Mouse (Mus musculus) small intestine, adult 2 months (tissue): ENCODE results near the gene 1700012B09Rik. TPM values are rescaled to one million over a fixed set of nuclear protein-coding genes. Genes with fewer than 3 reads are reported as not detected.

ENCODE experiments used
- H3K27ac ChIP-seq: fragments of 200-500 bp; 2 replicates; pipeline ENCODE4 v1.5.1; 2012; ENCODE audit warnings: low read depth, low read length, control low read depth, inconsistent platforms; ENCODE audit not compliant: insufficient read depth
- H3K27me3 ChIP-seq: fragments of 200-500 bp; 2 replicates; pipeline ENCODE4 v1.6.1; 2012; ENCODE audit warnings: mild to moderate bottlenecking, moderate library complexity, low read length, inconsistent platforms; ENCODE audit not compliant: control insufficient read depth, insufficient read depth
- H3K36me3 ChIP-seq: fragments of 200-500 bp; 2 replicates; pipeline ENCODE4 v1.6.1; 2012; ENCODE audit warnings: mild to moderate bottlenecking, low read length, control low read depth, inconsistent platforms; ENCODE audit not compliant: control insufficient read depth, insufficient read depth
- H3K4me1 ChIP-seq: fragments of 200-500 bp; 2 replicates; pipeline ENCODE4 v1.6.1; 2012; ENCODE audit warnings: low read length, inconsistent platforms, mixed read lengths; ENCODE audit not compliant: control insufficient read depth, insufficient read depth, insufficient read length
- H3K4me3 ChIP-seq: fragments of 200-500 bp; 2 replicates; pipeline ENCODE4 v1.5.1; 2012; ENCODE audit warnings: low read depth, mild to moderate bottlenecking, control low read depth, inconsistent platforms, low read length, moderate library complexity
- CTCF ChIP-seq: fragments of 200-500 bp; IDR thresholded peaks from 2 replicates; pipeline ENCODE4 v1.5.1; 2012; ENCODE audit warnings: low read depth, mild to moderate bottlenecking, control low read depth, inconsistent platforms, low read length, moderate library complexity, mixed read lengths; ENCODE audit not compliant: insufficient replicate concordance, insufficient read length; ENCODE audit errors: extremely low read depth
- POLR2A ChIP-seq: fragments of 200-500 bp; IDR thresholded peaks from 2 replicates; pipeline ENCODE4 v1.6.1; 2012; ENCODE audit warnings: low read depth, mild to moderate bottlenecking, control low read depth, inconsistent platforms, low read length, moderate library complexity
- WGBS: fragments of 180-500 bp; shearing (Covaris S2); methylation state at CpG from one replicate; pipeline ENCODE4 v1.1.7; 2018; 5-methylcytosine and 5-hydroxymethylcytosine counted together
- polyA plus RNA-seq: library from polyadenylated mRNA; depleted of rRNA; stranded (reverse); fragments of >200 nt; gene quantifications from 2 replicates; pipeline ENCODE4 v1.2.3, GENCODE M21; 2012

The 1700012B09Rik gene
- polyA plus RNA-seq, 1 experiment, result not detected

- Histone ChIP-seq H3K27me3 (no peaks in the 10 kb centered on the region), H3K4me1 (peaks cover 25% of the 10 kb centered on the region), H3K27ac (peak within 1 kb of the TSS; percentile 82), H3K36me3 (no peaks in the 10 kb centered on the region), H3K4me3 (peak within 1 kb of the TSS; percentile 73)
- TF ChIP-seq CTCF (peak; percentile 16; the same call in 1 of the 2 replicates), POLR2A (peak; percentile 31; the same call in 1 of the 2 replicates)
- 0% methylated on average over 28 of the region's 28 CpGs for WGBS
Observed at GRCm38 (mm10) chr9:14752001-14752522, 18.8 kb downstream of the 1700012B09Rik start, which contains the start of gene Fut4. TSS of gene Fut4 (minus strand) at chr9:14752393.

DNA sequence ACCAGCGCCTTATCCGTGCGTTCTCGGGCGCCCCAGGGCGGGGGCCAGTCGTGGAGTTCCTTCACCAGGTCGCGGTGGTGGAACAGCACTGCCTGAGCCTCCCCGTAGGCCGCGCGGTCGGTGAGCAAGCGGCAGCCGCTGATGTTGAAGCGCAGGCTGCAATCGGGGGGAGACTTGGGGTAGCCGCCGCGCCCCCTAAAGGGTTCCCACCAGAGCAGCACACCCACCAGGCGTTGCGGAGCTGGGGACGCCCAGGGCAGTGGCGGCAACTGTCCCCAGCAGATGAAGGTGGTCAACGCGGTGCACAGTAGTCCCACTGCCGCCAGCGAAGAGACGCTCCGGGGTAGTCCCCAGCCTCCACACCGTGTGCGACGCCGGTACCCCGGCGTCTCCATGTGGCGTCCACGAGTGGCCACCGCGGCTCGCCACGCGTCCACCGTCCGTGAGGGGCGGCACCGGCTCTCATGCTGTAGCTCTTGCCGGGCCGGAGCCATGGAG is 19.3 kb downstream of the 1700012B09Rik start:
- Histone ChIP-seq H3K36me3 (no peaks in the 10 kb centered on the region), H3K4me3 (peak overlapping the region; percentile 73), H3K27me3 (no peaks in the 10 kb centered on the region), H3K27ac (peak overlapping the region; percentile 26), H3K4me1 (peaks cover 29% of the 10 kb centered on the region)
- no peak for TF ChIP-seq CTCF
- no peak; the same call in 1 of the 2 replicates for TF ChIP-seq POLR2A
- under 1% methylated on average over 50 of the region's 50 CpGs for WGBS

DNA sequence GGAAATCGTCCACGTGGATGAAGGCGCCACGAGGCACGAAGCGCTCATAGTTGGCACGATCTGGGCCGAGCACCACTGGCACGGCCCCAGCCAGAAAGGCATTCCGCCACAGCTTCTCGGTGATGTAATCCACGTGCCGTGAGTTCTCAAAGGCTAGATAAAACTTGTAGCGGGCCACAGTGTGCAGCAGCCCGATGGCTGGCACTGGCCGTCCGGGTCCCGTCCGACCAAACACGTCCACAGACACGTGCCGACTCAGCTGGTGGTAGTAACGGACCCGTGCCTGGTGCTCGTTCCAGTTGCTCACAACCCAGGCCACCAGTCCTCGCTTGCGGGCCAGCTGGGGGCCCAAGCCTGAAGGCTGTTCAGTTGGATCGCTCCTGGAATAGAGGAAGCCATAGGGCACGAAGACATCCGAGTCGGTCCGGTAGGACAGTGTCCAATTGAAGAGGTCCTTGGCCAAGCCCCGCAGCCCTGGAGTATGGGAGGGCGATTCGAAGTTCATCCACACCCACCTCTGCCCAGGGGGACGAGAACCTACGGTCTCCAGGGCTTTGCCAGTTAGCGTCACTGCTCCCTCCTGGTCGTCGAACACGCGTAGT is 19.8 kb downstream of the 1700012B09Rik start:
- H3K27me3 ChIP-seq, result no peaks in the 10 kb centered on the region
- H3K36me3 ChIP-seq, result no peaks in the 10 kb centered on the region
- TF ChIP-seq CTCF, result no peak
- H3K27ac ChIP-seq, result peak overlapping the region; percentile 26
- H3K4me1 ChIP-seq, result peaks cover 33% of the 10 kb centered on the region
- 69% methylated on average over 42 of the region's 42 CpGs for WGBS
- peak overlapping the region; percentile 73 for H3K4me3 ChIP-seq

DNA sequence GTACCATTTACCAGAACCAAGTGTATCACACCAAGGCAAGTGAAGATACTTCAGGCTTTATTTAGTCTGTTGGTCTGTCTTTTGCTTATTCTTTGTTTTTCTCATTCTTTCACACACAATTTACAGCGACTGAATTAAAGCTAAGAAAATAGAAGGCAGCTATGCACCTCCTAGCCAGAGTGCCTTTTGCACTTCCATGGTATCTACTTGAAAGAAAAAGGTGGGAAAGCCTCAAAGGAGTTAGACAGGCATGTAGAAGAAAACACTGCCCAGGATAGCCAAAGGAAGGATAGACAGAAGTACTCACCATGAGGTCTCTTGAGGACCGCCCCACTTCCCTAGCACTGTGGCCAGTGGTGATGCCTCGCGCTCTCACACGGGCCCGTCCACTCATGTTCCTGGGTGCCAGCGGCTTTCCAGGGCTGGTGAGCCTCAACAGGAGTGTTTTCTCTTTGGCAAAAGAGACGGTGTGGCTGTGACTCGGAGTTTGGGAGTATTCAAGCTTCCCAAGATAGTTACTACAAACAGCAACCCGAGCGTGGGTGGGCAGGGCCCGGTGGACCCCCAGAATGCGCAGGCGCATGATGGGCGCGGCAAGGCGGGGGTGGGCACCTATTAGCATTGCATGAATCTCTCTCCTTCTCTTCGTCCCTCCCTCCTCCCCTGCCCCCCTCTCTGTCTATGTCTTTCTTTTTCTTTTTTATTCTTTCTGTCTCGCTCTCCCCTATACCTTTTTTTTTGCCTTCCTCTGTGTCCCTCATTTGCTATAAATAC is 30.5 kb downstream of the 1700012B09Rik start, which contains the start of gene Piwil4:
TSS of gene Piwil4 (minus strand) at position 583 of the 774 bp plus-strand sequence.
- 88% methylated on average over 19 of the region's 19 CpGs for WGBS
- TF ChIP-seq POLR2A (no peak), CTCF (no peak)
- H3K36me3 ChIP-seq, result no peaks in the 10 kb centered on the region

DNA sequence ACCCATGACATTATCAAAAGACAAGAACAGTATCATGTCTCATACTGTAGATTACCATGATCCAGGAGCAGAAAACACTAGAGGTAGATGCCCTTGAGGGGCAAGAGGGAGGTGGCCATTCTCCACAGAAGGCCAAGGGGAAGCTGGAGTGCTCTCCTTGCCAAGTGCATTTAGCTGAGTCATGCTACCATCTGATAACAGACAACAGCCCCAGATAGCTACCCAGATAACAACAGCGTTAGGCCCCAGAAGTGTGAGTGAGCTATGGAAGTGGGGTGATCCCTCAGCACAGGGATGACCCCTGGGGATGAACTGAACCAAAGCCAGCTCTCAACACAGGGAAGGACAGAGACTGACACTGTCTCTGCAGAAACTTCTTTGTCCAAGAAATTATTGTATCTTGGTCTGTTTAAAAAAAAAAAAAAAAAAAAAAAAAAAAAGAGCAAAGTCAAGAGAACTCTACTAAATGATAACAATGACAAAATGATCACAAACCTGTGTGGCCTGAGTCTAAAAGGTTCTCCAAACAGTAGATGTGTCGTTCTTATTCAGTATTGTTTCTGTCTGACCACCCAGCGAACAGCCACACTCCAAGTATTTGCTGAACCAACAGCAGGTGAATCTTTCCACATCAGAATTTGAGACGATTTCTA is 31.2 kb downstream of the 1700012B09Rik start:
- H3K27me3 ChIP-seq, result no peaks in the 10 kb centered on the region
- no peaks in the 10 kb centered on the region for H3K36me3 ChIP-seq
- no peak overlapping the region for H3K27ac ChIP-seq
- 74% methylated on average over 4 of the region's 4 CpGs for WGBS
- no peak overlapping the region for H3K4me3 ChIP-seq
- H3K4me1 ChIP-seq, result peaks cover 12% of the 10 kb centered on the region; the same call in 1 of the 2 replicates
- TF ChIP-seq CTCF (no peak), POLR2A (no peak)

More for the DNA sequence above, 30.5 kb downstream of the 1700012B09Rik start, which contains the start of gene Piwil4:
- no peak within 1 kb of the TSS for H3K4me3 ChIP-seq
- no peaks in the 10 kb centered on the region for H3K27me3 ChIP-seq
- no peak within 1 kb of the TSS for H3K27ac ChIP-seq
- peaks cover 14% of the 10 kb centered on the region; the same call in 1 of the 2 replicates for H3K4me1 ChIP-seq

DNA sequence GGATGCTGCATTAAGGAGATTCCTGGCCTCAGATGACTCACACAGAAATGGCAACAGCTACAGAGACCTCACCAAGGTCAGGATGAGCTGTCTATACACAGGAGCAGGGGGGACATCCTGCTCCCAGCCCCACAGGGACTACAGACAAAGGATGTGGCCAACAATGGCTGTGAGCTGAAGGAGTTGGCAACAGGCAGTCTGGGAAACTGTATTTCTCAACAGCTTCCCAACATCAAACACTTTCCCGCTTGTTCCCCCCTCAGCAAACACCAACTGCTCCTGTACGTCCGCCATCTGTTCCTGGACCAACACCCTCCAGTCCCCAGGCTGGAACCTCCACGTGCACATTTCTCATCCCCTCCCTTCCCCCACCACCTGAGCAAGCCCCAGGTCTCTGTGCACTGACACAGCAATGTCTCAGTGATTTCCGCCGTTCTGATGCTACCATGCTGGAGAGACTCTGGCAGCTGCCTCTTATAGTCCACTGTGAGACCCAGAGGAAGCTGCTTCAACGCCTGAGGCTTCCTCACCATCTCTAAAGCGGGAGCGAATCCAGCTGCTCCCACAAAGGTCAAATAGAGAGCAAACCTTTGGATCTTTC is 39.8 kb downstream of the 1700012B09Rik start:
- Histone ChIP-seq H3K4me1 (peaks cover 3% of the 10 kb centered on the region; the same call in 1 of the 2 replicates), H3K27me3 (no peaks in the 10 kb centered on the region), H3K36me3 (no peaks in the 10 kb centered on the region), H3K27ac (no peak overlapping the region), H3K4me3 (no peak overlapping the region)
- TF ChIP-seq CTCF (no peak), POLR2A (no peak)
- 54% methylated on average over 9 of the region's 9 CpGs for WGBS
